Mouse (Mus musculus): ENCODE results near the gene Acer2. TPM values are rescaled to one million over a fixed set of nuclear protein-coding genes. Genes with fewer than 3 reads are reported as not detected.
A peak's percentile ranks its signal among the peaks of the same experiment; 100 is the strongest.
"Not testable (repeated sequence)": the region's sequence is repeated elsewhere in the genome, so short reads cannot be mapped to it uniquely, and the experiment has no call there.

The Acer2 gene
- 10 to 100 TPM; 20.9 to 21.4 TPM for total RNA-seq (2021)
- long read RNA-seq, experiment 1, full-length matches to known transcripts: 3 of 12 reads
- long read RNA-seq, experiment 1, partial matches to known transcripts: 3 of 12 reads
- long read RNA-seq, experiment 1, other reads (novel, unspliced or antisense): 6 of 12 reads
- long read RNA-seq, experiment 2, full-length matches to known transcripts: 1 of 3 reads
- long read RNA-seq, experiment 2, partial matches to known transcripts: 0 of 3 reads
- long read RNA-seq, experiment 2, other reads (novel, unspliced or antisense): 2 of 3 reads

- peak; percentile 98 to 100 for DNase-seq
Observed at GRCm38 (mm10) chr4:86874146-86874847, at the start of gene Acer2. Gene Acer2, plus strand, starts transcription at chr4:86874396.

- DNase-seq: no peak
Observed at GRCm38 (mm10) chr4:86825143-86825542, 49.1 kb upstream of the Acer2 start.

GRCm38 (mm10) chr4:86831896-86832295, 42.3 kb upstream of the Acer2 start:
- DNase-seq: no peak

- DNase-seq: not testable (repeated sequence)
Observed at GRCm38 (mm10) chr4:86841141-86841540, 33.1 kb upstream of the Acer2 start.

GRCm38 (mm10) chr4:86845384-86845783, 28.8 kb upstream of the Acer2 start:
- peak; percentile 47 to 48 for DNase-seq

- no peak for DNase-seq
Observed at GRCm38 (mm10) chr4:86847246-86847645, 26.9 kb upstream of the Acer2 start.

GRCm38 (mm10) chr4:86851331-86851730, 22.9 kb upstream of the Acer2 start:
- DNase-seq: no peak

- DNase-seq: no peak
Observed at GRCm38 (mm10) chr4:86852018-86852417, 22.2 kb upstream of the Acer2 start.

- DNase-seq: peak in 1 of 2 experiments; percentile 27
Observed at GRCm38 (mm10) chr4:86852813-86853590, 21.2 kb upstream of the Acer2 start.

GRCm38 (mm10) chr4:86856304-86857112, 17.7 kb upstream of the Acer2 start:
- DNase-seq: peak in 1 of 2 experiments; percentile 4

- DNase-seq: peak; percentile 95 to 96
Observed at GRCm38 (mm10) chr4:86857113-86858069, 16.8 kb upstream of the Acer2 start, which contains the start of gene Rps6. Gene Rps6, minus strand, starts transcription at chr4:86857412.

GRCm38 (mm10) chr4:86858070-86858440, 16.1 kb upstream of the Acer2 start:
- DNase-seq: no peak

- DNase-seq: no peak
Observed at GRCm38 (mm10) chr4:86864087-86864486, 10.1 kb upstream of the Acer2 start.

GRCm38 (mm10) chr4:86871988-86872387, 2.2 kb upstream of the Acer2 start:
- no peak for DNase-seq

GRCm38 (mm10) chr4:86873072-86873471, 1.1 kb upstream of the Acer2 start:
- no peak for DNase-seq

GRCm38 (mm10) chr4:86879477-86879876, 5.3 kb downstream of the Acer2 start:
- no peak for DNase-seq

GRCm38 (mm10) chr4:86881178-86881577, 7.0 kb downstream of the Acer2 start:
- DNase-seq: no peak

- DNase-seq: no peak
Observed at GRCm38 (mm10) chr4:86882413-86882812, 8.2 kb downstream of the Acer2 start.

- peak; percentile 59 to 65 for DNase-seq
Observed at GRCm38 (mm10) chr4:86884945-86885344, 10.7 kb downstream of the Acer2 start.

GRCm38 (mm10) chr4:86885790-86886159, 11.6 kb downstream of the Acer2 start:
- peak; percentile 14 to 42 for DNase-seq
